Mouse (Mus musculus): ENCODE data around the gene Olfr648. TPM values are rescaled to one million over a fixed set of nuclear protein-coding genes. Genes with fewer than 3 reads are reported as not detected.

The Olfr648 gene
- total RNA-seq, 2 experiments from 2014 or later = 0.41 to 0.55 TPM

Other genes with a start within 250 kb of the Olfr648 start
- not detected for gene Olfr632, start 249.0 kb downstream of the Olfr648 start, total RNA-seq (2021)
- gene Olfr633, start 239.0 kb downstream of the Olfr648 start, total RNA-seq (2021) = not detected
- gene Olfr635, start 212.2 kb downstream of the Olfr648 start, total RNA-seq (2021) = under 1 TPM; 0.05 to 0.07 TPM
- gene Olfr638, start 184.6 kb downstream of the Olfr648 start, total RNA-seq (2021) = not detected
- under 1 TPM; 0.07 to 0.16 TPM for gene Olfr639, start 166.1 kb downstream of the Olfr648 start, total RNA-seq (2021)
- gene Olfr640, start 157.8 kb downstream of the Olfr648 start, total RNA-seq (2021) = not detected
- not detected for gene Olfr641, start 147.9 kb downstream of the Olfr648 start, total RNA-seq (2021)
- not detected for gene Olfr642, start 130.7 kb downstream of the Olfr648 start, total RNA-seq (2021)
- gene 4930516K23Rik, start 121.9 kb downstream of the Olfr648 start, total RNA-seq (2021) = not detected
- not detected for gene Olfr644, start 111.5 kb downstream of the Olfr648 start, total RNA-seq (2021)
- gene Olfr645, start 97.9 kb downstream of the Olfr648 start, total RNA-seq (2021) = not detected
- under 1 TPM in 1 of 2 experiments, not detected in 1; 0.14 TPM for gene Olfr646, start 78.5 kb downstream of the Olfr648 start, total RNA-seq (2021)
- not detected for gene Ubqln5, start 53.6 kb downstream of the Olfr648 start, total RNA-seq (2021)
- not detected for gene Olfr643, start 46.0 kb downstream of the Olfr648 start, total RNA-seq (2021)
- gene Ubqln3, start 40.1 kb downstream of the Olfr648 start, total RNA-seq (2021) = not detected
- gene Ubqlnl, start 32.8 kb downstream of the Olfr648 start, total RNA-seq (2021) = not detected
- not detected for gene Olfm5, start 18.6 kb downstream of the Olfr648 start, total RNA-seq (2021)
- gene Olfr649, start 12.6 kb upstream of the Olfr648 start, total RNA-seq (2021) = not detected
- under 1 TPM; 0.34 to 0.55 TPM for gene Trim6, start 35.4 kb upstream of the Olfr648 start, total RNA-seq (2021)
- gene Trim34a, start 61.1 kb upstream of the Olfr648 start, total RNA-seq (2021) = 1 to 10 TPM; 1.4 to 1.5 TPM
- gene Trim5, start 104.7 kb upstream of the Olfr648 start, total RNA-seq (2021) = under 1 TPM; 0.30 to 0.41 TPM
- gene Trim12a, start 132.1 kb upstream of the Olfr648 start, total RNA-seq (2021) = 1 to 10 TPM; 1.8 to 2.1 TPM
- not detected for gene Trim34b, start 146.1 kb upstream of the Olfr648 start, total RNA-seq (2021)
- gene Trim12c, start 170.0 kb upstream of the Olfr648 start, total RNA-seq (2021) = 1 to 10 TPM in 1 of 2 experiments, under 1 TPM in 1; 0.94 to 1.5 TPM
- gene Trim30b, start 186.5 kb upstream of the Olfr648 start, total RNA-seq (2021) = not detected
- gene Trim30c, start 217.4 kb upstream of the Olfr648 start, total RNA-seq (2021) = not detected